Mouse (Mus musculus) layer of hippocampus, postnatal 14 days (tissue): ENCODE results near the gene Zfp689. TPM values are rescaled to one million over a fixed set of nuclear protein-coding genes. Genes with fewer than 3 reads are reported as not detected.
"Not testable (repeated sequence)": the region's sequence is repeated elsewhere in the genome, so short reads cannot be mapped to it uniquely, and the experiment has no call there.

ENCODE experiments used
- DNase-seq, 2 experiments: peaks; one replicate each; pipeline ENCODE4 v3.0.0; 2021 to 2022; ENCODE audit warnings: low spot score in 2 of 2, mixed read lengths in 1 of 2
- microRNA-seq, 2 experiments: library from miRNA; unstranded; fragments of <30 nt; microRNA quantifications; one replicate each; pipeline ENCODE4 v1.2.0; 2021
- total RNA-seq, 2 experiments: library from RNA; stranded (reverse); gene quantifications; 2 replicates each; pipeline ENCODE4 v1.2.3; 2021

The Zfp689 gene
- total RNA-seq, 2 experiments from 2014 or later = 7.3 to 8.1 TPM

DNA sequence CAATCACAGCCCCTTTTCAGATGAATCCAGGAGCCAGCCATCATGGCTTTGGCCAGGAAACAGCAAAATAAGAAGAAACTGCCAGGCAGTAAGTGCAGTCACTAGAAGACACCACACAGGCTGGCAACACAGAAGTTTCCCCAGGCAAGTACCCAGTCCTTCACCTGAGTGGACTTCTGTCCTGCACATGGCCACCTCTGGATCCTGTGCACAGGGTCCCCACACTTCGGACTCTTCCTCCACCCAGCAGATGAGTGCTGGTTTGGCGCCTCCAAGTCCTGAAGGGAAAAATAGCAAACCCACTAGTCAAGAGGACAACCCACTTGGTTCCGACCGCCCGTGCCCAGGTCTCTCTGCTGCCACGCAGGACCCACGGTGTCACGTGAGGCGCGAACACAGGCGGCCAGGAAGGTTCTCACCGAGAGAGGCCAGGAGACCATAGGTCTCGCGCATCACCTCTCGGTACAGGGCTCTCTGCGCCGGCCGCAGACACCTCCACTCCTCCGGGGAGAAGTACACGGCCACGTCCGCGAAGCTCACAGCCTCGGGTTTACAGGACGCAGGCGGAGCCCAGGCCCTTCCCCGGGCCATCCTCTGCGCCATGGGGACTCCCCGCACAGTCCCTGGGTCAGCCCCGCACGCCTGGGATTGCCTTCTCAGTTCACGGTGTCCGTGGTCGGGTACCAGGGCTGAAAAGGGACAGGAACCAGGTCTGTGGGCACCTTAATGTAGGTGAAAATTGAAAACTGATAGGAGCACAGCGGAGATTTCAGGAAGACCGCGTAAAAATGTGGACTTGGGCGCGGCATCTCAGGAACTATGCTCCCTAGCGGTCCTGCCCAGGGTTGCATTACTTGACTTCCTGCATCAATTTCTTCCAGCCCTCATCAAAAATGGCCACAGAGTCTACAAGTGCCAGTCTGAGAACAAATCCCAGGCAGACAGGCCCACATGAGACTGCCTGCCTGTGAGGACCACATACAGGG lies 42.7 kb downstream of the Zfp689 start, which contains the start of gene Zfp764:
TSS of gene Zfp764 (minus strand) at position 821 of the 986 bp plus-strand sequence.
- peak; percentile 82 to 90 for DNase-seq

DNA sequence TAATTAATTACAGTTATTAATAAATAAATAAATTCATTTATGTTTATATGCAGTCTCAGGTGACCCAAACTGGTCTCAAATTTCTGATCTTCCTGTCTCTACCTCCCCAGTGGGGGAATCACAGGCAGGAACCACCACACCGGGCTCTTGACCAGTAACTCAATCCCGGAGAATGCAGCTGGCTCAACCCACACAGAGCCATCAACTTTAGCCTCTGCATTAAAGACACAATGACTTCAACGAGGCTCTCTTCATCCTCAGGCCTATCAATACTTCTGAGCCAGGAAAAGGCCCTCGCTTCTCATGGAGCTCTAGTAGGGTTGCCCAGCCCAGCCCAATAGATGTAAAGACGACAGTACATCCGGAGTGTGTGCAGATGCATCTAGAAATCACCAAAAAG lies 44.9 kb downstream of the Zfp689 start:
- DNase-seq = not testable (repeated sequence)

DNA sequence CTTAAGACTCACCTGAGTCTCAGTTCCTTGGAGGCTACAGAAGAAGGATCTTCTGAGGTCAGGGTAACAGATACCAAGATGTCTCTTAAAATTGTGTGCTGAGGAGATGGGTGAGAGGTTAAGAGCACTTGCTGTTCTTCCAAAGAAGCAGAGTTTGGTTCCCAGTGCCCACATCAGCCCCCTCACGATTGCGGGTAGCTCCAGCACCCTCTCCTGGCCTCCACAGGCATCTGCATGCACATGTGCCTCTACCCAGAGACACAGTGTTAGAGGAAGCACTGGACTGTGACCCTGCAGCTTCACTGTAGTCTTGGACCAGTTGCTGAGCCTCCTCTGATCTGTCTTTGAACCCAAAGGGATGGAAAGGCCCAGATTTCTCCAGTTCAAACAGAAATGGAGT lies 46.0 kb downstream of the Zfp689 start:
- DNase-seq = no peak

DNA sequence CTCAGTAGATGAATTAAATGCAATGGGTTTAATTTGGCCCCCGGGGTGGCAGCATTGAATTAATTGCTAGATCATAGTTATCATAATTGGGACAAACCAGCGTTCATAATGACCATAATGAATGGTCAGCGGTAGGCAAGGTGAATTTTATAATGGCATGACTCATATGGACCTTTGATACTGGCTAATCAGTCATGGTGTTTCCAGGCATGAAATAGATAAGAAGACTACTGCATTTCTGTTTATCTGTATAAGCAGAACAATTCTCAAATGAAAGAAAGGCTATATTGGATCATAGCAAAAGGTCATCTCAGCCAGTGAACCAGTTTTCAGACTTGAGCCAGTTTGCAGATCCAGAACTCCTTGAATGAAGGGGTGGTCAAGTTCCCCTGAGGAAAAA lies 48.6 kb downstream of the Zfp689 start:
- DNase-seq = no peak

DNA sequence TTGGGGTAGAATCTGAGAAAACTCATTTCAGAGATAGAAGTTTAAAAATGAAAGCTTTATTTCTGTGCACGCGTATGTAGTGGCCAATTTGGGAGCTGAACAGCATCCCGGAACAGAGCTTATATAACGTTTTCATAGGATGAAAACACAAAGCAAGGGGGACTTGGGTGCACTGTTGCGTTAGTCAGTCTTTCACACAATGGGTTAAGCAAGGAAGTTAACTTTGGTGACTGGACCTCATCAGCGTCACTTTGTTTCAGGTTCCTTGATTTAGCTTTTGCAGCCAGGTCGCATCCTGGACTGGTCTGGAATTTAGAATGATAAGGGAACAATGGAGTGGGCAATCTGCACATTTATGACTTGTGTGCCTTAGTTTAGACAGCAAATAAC lies 55.0 kb downstream of the Zfp689 start:
- no peak for DNase-seq

DNA sequence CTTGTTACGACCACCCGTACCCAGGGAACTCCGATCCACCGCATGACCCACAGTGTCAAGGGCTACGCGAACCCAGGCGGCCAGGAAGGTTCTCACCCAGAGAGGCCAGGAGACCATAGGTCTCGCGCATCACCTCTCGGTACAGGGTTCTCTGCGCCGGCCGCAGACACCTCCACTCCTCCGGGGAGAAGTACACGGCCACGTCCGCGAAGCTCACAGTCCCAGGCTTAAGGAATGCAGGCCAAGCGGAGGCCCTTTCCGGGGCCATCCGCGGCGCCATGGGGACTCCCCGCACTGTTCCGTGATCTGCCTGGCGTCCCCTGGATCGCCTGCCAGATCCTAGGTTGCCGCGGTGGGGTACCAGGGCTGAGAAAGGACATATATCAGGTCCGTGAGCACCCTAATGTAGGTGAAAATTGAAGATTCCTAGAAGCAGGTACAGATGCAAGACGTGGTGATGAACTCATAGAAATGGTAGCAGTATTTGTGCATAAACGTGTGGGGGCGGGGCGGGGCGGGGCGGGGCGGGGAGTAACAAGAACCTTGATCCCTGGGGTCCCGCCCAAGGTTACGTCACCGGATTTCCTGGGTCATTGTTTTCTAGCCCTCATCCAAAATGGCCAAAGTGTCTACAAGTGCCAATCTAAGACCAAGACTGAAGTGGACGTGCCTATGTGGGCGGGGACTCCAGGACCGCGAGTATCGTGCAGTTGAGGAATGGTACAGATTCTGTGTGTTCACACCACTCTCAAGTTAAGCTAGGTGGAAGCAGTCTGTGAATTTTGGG lies 55.6 kb downstream of the Zfp689 start, which contains the start of gene E430018J23Rik:
TSS of gene E430018J23Rik (minus strand) at position 473 of the 787 bp plus-strand sequence.
- DNase-seq = peak; percentile 94 to 99

DNA sequence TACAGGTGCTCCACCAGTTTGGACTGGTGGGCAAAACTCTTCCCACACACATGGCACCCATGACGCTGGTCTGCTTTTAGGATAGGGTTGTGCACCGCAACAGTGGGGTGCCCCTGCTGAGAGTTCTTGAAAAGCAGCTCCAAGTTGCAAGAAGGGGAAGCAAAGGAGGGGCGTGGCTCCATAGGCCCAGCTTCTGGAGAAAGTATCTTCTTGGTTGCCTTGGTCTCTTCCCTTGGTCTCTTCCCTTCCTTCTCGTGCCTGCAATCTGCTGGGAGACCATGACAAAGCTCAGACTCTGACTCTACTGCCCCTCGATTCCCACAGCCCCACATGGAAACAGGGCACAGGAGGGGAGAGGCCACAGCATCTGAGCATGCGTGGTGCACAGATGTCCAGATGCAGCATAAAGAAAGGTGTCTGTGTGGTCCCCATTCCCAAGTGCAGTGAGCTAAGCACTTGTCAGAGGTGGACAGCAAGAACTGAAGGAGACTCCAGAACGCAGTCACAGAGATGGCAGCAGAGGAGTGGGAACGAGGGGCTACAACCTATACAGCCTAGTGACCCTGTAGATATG lies 56.6 kb downstream of the Zfp689 start:
- no peak for DNase-seq

Small RNAs within 50 kb of the gene (microRNA-seq; reads per million reads assigned to microRNA genes)
- gene Gm47278 = 0 reads per million in 2 experiments
- 0.28 to 0.45 reads per million in 2 experiments for gene Mir7060

Other genes starting within 250 kb of the Zfp689 start
- 10 to 100 TPM; 93.6 to 97.3 TPM for gene Tbc1d10b, start 240.7 kb downstream of the Zfp689 start, total RNA-seq
- gene Mylpf, start 240.3 kb downstream of the Zfp689 start, total RNA-seq = 1 to 10 TPM; 1.0 to 1.5 TPM
- 10 to 100 TPM; 17.8 to 18.1 TPM for gene Zfp553, start 216.1 kb downstream of the Zfp689 start, total RNA-seq
- gene Sept1, start 216.0 kb downstream of the Zfp689 start, total RNA-seq = 1 to 10 TPM; 6.9 to 8.6 TPM
- 10 to 100 TPM; 55.5 to 57.2 TPM for gene Zfp771, start 204.9 kb downstream of the Zfp689 start, total RNA-seq
- 10 to 100 TPM; 27.9 to 31.1 TPM for gene Dctpp1, start 188.4 kb downstream of the Zfp689 start, total RNA-seq
- gene Sephs2, start 175.1 kb downstream of the Zfp689 start, total RNA-seq = 10 to 100 TPM; 47.4 to 50.6 TPM
- under 1 TPM; 0.32 to 0.57 TPM for gene Itgal, start 152.9 kb downstream of the Zfp689 start, total RNA-seq
- gene Zfp768, start 103.6 kb downstream of the Zfp689 start, total RNA-seq = 10 to 100 TPM; 12.4 to 12.8 TPM
- 1 to 10 TPM; 5.3 to 6.0 TPM for gene Zfp747, start 73.1 kb downstream of the Zfp689 start, total RNA-seq
- gene 9130019O22Rik, start 62.0 kb downstream of the Zfp689 start, total RNA-seq = 1 to 10 TPM; 2.7 to 3.2 TPM
- 1 to 10 TPM; 6.1 to 7.4 TPM for gene E430018J23Rik, start 55.5 kb downstream of the Zfp689 start, total RNA-seq
- 1 to 10 TPM; 3.4 to 4.2 TPM for gene Zfp764, start 42.3 kb downstream of the Zfp689 start, total RNA-seq
- 10 to 100 TPM; 10.6 to 10.7 TPM for gene Zfp688, start 27.1 kb downstream of the Zfp689 start, total RNA-seq
- gene Prr14, start 10.5 kb upstream of the Zfp689 start, total RNA-seq = 10 to 100 TPM; 29.4 to 31.3 TPM
- 10 to 100 TPM; 62.9 to 66.8 TPM for gene Fbrs, start 30.0 kb upstream of the Zfp689 start, total RNA-seq
- 100 to 1,000 TPM; 104 to 115 TPM for gene Srcap, start 62.8 kb upstream of the Zfp689 start, total RNA-seq
- gene Gm42715, start 70.4 kb upstream of the Zfp689 start, total RNA-seq = 10 to 100 TPM in 1 of 2 experiments, 1 to 10 TPM in 1; 9.8 to 11.0 TPM
- gene Tmem265, start 112.2 kb upstream of the Zfp689 start, total RNA-seq = 1 to 10 TPM in 1 of 2 experiments, under 1 TPM in 1; 0.94 to 2.2 TPM
- 10 to 100 TPM; 79.5 to 83.7 TPM for gene Phkg2, start 124.2 kb upstream of the Zfp689 start, total RNA-seq
- gene Ccdc189, start 139.4 kb upstream of the Zfp689 start, total RNA-seq = 10 to 100 TPM in 1 of 2 experiments, 1 to 10 TPM in 1; 9.3 to 12.4 TPM
- gene Rnf40, start 139.6 kb upstream of the Zfp689 start, total RNA-seq = 10 to 100 TPM; 69.9 to 72.1 TPM
- gene Zfp629, start 166.6 kb upstream of the Zfp689 start, total RNA-seq = 10 to 100 TPM; 21.3 to 22.6 TPM